Mouse (Mus musculus) cerebral cortex, adult 2 months (tissue): Measurements from ENCODE around the gene Dnah8.

Experiments used
- WGBS: fragments of 180-500 bp; shearing (Covaris S2); methylation state at CpG from one replicate; pipeline ENCODE4 v1.1.7; 2018; 5-methylcytosine and 5-hydroxymethylcytosine counted together

Dnah8 gene

DNA sequence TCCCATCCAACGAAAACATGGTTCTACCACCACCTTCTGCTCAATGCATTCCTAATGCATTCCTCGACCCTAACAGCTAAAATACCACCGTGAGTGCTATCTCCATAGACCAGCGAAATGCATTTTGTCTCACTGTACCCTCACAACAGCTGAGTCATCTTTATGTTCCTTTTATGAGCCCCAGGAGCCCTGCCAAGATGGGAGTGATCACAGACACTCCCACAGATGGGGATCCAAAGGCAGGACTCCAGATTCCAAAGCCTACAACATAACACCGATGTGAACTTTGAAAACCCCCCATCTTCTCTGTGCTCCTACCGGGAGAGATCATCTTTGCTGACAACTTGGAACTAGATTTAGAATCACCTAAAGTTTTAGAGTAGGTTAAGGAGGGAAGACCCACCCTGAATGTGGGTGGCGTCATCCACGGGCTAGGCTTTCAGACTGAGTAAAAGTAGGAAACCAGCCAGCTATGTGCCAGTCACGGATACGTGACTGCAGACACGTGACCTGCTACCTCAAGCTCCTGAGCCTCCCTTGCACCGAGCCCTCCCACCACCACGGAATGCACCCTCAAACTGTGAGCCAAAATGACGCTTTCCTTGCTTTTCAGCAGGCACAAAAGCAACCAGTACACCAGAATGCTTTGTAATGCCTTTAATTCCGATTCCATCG lies 14.7 kb upstream of the Dnah8 start:
- WGBS, result 59% methylated on average over 16 of the region's 16 CpGs

DNA sequence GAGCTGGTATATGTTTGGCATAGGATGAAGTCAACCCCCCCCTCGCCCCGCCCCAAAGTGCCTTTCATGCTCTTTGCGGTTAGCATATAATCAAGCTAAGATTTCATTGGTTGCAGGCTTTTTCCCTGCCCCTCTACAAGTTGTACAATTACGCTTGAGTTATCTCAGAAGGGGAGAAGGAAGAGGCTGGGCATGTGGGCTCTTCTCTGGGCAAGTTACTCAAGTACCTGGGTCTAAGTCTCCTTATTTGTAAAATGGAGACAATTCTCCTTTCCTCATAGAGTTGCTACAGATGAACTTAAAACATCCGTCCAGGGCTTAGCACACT lies 14.2 kb upstream of the Dnah8 start:
- 84% methylated on average over 5 of the region's 5 CpGs for WGBS

DNA sequence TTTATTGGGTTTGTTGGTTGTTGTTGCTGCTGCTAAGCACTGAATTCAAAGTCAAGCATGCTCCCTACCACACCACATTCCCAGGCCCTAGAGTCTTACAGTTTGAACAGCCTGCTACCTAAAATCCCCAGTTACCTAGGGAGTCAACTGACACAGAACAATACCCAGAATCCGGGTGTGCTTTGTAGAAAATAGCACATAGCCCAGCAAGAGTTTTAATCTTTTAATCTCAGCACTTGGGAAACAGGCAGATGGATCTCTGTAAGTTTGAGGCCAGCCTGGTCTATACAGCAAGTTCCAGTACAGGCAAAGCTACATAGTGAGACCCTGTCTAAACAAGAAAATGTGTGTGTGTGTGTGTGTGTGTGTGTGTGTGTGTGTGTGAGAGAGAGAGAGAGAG lies 13.4 kb upstream of the Dnah8 start:
- WGBS, result 50% methylated on average over 1 of the region's 1 CpGs

DNA sequence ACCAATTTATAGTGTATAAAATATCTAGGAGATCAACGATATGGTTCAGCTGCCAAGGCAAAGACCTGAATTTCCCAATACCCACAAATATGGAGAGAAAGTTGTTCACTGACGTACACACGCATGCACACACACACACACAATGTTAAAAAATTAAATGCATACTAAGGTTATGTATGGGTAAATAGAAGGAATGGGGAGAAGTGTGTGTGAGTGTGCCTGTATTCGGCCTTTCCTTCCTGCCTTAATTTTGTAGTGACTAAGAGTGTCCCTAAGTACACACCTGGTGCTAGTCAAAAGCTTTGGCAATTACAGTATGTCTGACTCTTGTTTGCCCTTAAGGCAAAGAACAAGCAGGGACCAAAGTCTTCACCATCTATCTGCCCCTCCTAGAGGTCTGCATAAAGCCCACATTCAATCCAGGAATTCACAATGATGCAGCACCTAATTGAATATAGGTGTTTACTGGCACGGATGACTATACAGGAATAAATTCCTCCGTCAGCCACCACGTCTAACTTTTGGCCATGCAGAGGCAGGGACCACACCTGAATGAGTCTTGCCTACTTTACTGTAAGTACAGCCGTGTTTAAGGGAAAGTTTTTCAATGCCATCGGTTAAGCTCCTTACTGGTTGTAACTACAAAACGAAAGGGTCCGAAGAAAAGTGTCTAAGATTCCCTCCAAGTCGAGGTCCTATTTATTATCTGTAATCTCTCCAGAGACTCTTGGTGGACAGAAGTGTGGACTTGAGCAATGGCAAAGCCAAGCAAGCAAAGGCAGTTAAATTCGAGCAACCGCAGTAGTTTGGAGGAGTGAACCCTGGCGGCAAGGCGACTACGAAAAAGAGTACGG lies 12.7 kb upstream of the Dnah8 start:
- WGBS, result 24% methylated on average over 18 of the region's 18 CpGs

DNA sequence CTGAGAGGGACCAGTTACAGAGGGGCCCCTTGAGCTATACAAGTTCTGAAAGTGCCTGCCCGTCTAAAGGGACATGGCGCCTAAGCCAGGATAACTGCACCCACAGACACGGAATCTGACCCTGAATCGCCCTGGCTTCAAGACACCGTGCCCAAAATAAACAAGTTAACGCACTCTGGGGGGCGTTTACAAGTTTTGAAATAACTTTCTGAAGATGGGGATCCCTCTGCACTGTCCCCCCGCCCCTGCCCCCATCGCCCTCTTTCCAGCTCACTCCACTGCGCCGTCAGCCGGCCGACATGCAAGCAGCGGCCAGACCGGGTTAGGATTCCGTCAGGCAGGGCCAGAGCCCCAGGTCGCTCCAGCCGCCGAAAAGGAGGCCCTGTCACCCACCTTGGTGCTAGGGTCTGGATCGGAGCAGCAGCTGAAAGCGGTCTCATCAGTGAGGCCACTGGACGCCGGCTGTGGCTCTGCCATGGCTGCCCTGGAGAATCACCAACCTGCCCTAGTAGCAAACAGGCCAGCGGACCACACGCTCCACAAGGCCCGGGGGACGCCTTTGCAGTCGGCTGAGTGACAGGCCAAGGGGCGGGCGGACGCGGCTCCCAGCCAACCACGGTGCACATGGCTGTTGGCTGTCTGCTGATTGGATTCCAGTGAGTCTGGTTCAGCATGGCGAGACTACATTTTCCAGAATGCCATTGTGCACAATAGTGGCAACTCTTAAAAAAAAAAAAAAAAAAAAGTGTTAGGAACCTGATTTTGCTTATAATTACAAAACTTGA lies 11.9 kb upstream of the Dnah8 start:
- WGBS, result under 1% methylated on average over 34 of the region's 34 CpGs

DNA sequence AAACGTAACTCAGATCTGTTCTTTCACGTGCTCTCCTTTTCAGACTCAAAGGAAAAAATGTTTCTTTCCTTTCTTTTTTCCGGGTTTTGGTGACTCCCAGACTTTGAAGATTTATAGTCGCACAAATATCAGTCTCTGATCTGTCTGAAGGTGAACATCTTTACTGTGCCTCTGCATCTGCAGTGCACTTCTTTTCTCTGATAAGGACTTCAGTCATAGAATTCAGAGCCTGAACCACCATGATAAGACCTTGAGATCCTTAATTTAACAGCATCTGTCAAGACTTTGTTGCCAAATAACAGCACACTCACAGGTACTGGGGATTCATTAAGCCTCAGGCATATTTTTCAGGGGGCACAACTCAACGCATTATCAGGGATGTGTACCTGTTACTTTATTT lies 8.0 kb upstream of the Dnah8 start:
- 92% methylated on average over 5 of the region's 5 CpGs for WGBS

DNA sequence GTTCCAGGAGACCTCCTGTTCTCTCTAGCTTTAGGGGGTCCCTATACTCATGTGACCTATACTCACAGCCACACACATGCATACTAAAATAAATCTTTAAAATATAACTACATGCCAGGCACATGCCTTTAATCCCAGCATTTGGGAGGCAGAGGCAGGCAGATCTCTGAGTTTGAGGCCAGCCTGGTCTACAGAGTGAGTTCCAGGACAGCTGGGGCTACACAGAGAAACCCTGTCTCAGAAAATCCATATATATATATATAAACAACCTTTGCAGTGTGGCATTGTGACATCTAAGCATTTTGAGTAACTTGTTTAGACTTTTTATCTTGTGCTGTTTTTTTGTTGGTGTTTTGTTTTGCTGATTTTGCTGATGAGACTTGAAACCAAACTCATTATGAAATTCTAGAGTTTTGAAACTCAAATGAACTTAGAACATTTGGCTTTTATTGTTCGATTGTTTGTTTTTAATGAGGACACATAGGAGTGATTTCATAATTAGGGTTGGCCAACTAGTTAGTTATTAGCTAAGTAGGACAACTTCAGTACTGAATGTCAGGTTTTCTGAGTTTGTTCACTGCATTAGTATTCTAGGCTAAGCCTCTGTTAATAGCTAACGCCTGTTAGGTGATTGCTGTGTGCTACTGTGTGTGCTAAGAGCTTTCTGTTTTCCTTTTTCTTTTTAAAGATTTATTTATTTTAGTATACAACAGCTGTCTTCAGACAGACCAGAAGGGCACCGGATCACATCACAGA lies 5.8 kb upstream of the Dnah8 start:
- WGBS, result 81% methylated on average over 3 of the region's 3 CpGs

DNA sequence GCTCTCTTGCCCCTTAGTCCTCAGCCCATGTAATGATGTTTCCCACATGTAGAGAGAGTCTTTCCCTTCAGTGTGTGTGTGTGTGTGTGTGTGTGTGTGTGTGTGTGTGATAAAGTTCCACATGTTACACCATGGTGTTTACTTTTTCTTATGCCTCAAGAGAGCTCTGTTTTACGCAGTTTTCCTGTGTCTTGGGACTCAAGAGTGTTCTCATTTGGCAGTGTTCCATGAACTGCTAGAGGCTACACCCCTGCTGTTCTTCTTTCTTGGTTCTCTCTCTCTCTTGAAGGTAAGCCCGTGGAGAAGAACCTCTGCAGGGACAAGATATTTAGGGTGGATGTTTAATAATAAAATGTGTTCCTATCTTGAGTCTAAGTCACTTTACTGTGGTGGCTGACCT lies 5.0 kb upstream of the Dnah8 start:
- 34% methylated on average over 2 of the region's 2 CpGs for WGBS

DNA sequence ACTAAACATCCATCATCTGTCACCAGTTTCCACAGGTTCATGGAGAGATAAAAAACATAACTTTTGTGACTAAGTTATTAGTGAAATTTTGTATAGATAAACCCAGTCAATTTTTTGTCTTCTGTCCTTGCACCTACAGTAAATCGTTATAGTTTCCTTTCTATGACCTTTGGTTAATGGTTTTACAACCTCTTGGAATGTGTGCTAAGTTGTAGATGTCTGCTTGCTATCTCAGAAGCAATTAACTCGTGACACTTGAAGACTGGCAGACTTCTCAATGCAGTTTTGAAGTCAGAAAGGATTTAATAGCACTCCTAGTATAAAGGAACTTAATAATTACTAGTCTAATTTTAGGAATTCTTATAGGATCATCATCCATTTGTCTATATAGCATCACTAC lies 3.6 kb upstream of the Dnah8 start:
- WGBS, result 82% methylated on average over 2 of the region's 2 CpGs

DNA sequence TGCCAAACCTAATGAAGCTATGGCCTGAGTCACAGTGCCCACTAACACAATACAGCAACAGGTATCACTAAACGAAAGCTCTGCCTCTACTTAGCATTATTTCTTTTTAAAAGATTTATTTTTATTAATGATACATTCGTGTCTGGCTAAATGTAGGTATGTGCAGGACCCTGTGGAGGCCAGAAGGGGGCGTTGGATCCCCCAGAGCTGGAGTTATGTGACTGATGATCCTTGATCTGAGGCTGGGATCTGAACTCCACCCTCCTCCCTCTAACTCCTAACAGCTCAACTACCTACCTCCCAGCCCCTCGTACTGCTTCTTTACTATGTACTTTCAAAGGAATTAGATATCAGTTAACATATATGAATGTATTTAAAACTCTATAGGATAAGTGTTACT lies 2.7 kb upstream of the Dnah8 start:
- WGBS, result 72% methylated on average over 4 of the region's 4 CpGs

DNA sequence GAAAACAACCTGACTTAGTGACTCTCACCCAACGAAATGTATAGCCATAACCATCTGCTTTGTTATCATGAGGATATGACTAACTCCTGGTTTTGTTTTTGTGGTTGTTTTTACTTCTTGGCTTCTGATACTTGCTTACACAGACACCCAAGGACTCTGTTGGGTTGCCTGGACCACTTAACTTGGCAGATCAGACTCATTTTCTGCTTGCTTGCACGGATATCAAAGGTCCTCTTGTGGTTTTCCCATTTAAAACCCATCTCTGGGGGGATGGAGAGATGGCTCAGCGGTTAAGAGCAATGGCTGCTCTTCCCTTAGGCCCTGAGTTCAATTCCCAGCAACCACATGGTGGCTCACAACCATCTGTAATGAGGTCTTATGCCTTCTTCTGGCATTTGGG lies 954 bp upstream of the Dnah8 start:
- WGBS, result 95% methylated on average over 3 of the region's 3 CpGs

DNA sequence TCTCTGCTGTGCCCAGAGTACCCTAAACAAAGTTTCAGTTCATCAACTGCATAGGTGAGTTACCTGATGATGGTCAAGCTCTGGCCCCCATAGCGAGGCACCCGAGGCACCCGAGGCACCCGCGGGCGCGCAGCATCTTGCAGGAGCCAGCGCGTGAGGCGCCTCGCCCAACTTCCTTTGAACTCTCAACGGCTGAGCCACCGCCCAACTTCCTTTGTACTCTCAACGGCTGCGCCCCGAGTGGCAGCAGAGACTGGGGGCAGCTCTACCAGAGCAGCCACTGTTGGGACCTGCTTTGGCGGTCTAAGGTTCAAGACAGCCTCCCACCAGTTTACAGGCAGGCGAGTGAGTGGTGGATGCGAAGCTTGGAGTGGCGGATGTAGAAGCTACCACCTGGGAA lies 2.6 kb downstream of the Dnah8 start, which contains the start of gene Glo1:
Gene Glo1, minus strand, starts transcription at position 153 of the 400 bp plus-strand sequence.
- WGBS, result no CpG with 5 or more reads among the region's 20 CpGs

DNA sequence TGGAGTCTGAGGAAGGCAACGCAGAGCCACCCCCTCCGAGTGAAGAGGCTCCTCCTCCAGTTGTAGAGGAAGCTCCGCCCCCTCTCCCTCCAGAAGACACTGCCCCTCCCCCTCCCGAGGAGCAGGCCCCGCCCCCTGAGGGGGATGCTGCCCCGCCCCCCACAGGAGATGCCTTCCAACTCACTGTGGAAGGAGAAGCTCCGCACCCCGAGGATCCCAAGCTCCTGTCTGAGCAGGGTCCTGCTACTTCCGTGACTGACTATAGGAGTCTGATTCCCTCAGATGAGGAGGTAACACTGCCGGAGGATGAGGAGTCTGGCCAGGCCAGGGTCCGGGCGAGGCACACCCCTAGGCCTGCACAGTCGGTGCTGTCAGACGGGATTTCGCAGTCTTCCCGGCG lies 11.2 kb downstream of the Dnah8 start:
- 37% methylated on average over 17 of the region's 17 CpGs for WGBS

DNA sequence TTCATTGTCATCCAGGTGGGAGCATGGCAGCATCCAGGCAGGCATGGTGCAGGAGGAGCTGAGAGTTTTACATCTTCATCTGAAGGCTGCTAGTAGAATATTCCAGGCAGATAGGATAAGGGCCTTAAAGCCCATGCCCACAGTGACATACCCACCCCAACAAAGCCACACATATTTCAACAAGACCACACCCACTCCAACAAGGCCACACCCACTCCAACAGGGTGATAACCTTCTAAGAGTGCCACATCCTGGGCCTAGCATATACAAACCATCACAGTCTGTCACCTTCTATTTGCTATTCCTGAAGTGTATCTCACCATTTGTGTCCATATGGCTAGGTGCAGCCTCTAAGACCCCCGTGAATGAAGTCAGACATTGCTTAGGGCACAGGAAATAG lies 13.6 kb downstream of the Dnah8 start:
- WGBS, result 64% methylated on average over 1 of the region's 1 CpGs

DNA sequence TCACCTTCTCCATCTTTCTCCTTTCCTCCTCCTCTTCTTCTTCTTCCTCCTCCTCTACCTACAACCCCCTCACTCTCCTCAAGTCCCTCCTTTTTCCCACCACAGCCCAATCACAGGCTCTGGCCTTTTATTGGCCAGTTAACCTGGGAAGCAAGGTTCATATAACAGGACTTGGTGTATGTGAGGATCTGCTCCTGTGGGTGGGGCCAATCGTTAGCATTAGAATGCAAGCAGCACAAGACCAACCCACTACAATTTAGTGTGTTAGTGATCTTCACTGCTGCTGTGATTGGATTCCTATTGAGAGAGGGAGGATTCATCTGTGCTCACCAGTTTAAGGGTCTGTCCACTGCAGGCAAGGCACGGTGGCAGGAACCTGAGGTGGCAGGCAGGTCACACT lies 14.8 kb downstream of the Dnah8 start:
- WGBS, result 60% methylated on average over 2 of the region's 2 CpGs

DNA sequence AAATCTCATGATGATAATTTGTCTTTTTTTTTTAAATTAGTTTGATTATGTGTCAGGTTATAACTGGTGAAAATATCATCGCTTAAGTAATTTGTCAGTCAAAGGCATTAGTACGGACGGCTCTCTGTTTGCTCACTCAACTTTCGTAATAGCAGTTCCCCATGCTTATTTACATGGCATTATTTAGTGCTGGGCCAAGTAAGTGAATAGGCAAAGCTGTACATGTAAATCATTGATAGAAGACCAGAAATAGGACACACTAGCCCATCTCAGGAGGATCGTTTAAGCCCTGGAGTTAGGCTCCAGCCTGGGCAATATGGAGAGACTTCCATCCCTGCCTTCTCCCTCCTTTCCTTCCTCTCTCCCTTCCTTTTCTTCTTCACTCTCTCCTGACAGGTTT lies 16.7 kb downstream of the Dnah8 start:
- WGBS, result 92% methylated on average over 5 of the region's 5 CpGs

DNA sequence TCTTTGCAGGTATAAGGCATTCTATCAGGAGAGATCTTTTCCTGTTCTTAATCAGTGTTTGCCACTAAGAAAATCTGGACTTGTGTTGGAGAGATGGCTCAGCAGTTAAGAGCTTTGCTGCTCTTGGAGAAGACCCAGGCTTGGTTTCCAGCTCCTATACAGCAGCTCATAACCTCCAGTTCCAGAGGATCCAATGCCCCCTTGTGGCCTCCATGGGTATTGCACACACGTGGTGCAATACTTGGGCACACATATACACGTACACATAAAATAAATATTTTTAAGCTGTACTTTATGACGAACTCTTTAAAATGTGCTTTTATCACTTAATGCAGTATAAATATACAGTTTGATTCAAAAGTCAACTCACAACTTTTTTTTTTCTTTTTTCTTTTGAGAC lies 24.6 kb downstream of the Dnah8 start:
- WGBS, result 98% methylated on average over 3 of the region's 3 CpGs

DNA sequence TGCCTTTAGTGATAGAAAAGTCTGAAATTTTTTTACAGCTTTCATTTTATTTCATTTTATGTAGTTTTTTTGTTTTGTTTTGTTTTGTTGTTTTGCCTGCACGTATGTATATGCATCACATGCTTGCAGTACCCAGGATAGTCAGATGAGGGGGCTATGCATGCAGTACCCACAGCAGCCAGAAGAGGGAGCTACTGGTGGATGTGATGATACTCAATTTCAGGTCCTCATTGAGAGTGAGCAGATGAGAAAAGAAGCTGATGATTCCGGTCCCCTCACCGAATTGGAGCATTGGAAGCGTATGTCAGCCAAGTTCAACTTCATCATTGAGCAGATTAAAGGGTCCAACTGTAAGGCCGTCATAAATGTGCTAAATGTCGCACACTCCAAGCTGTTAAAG lies 28.9 kb downstream of the Dnah8 start:
- 92% methylated on average over 6 of the region's 6 CpGs for WGBS

DNA sequence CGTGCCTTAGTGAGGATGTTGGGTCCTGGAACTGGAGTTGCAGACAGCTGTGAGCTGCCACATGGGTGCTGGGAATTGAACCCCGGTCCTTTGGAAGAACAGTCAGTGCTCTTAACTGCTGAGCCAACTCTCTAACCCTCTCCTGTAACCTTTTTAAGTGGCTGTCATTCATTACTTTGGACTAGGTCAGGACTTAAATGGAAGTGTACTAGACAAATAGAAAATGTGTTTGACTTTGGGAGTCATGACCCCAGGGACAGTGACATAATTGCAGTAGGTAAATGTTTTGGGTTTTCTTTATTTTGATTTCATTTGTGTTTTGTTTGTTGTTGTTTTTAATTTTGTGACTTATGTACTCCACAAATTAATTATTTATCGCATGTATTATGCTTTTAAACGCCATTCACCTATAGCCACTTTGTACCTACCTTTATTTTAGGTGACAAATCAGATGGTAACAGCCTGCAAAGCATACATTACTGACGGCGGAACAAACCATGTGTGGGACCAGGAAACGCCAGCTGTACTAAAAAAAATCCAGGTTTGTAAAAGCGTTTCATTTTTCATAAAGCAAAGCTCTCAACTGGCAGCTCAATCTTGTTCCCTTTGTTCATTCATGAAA lies 33.5 kb downstream of the Dnah8 start:
- WGBS, result 39% methylated on average over 8 of the region's 8 CpGs

DNA sequence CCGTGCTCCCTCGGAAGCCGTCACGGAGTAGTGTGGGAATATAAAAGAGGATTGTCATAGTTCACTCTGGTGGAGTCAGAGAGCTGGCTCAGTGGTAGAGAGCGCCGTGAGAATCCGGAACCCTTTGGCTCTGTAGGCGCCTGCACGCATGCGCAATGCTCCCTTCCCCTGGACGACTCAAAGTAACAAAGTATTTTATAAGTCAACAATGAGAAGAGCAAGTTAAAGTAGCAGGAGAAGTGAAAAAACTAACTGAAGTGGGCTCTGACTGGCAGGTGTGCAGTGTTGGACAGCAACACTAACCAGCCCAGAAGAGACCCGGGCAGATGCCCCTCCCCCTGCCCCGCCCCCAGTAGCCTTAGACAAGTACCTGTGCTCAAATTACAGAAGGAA lies 34.0 kb downstream of the Dnah8 start:
- WGBS, result 11% methylated on average over 13 of the region's 13 CpGs

DNA sequence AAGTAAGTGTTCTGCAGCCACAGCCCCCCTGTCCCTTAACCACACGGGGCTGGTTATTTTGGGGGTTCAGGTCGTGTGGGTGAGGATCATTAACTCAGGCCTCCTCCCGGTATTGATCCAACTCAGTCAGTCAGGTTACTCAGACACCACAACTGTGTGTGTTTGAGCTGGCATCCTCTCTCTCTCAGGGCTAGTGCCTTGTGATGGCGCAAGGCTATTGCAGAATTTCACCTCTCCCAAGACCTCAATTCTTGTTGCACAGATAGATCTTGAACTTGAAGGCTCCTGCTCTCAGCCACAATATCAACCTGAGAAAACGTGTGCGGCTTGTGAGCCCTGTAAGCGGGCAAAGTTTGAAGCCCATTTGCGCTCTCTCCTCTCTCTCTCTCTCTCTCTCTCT lies 38.0 kb downstream of the Dnah8 start:
- 80% methylated on average over 8 of the region's 8 CpGs for WGBS

DNA sequence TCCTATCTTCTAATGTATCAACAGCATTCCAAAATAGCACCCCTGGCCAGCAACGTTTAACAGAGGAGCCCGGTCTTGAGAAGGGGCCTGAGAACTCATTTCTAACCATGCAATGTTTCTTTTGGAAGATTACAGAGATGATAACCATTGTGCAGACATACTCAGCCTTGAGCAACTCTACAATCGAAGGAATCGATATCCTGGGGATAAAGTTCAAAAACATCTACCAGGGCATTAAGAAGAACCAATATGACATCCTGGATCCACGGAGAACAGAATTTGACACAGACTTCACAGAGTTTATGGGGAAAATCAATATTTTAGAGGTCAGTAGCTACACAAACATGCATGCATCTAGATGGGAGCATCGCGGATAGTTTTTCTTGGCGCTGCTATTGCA lies 39.0 kb downstream of the Dnah8 start:
- WGBS, result 94% methylated on average over 8 of the region's 8 CpGs
